Mouse (Mus musculus) layer of hippocampus, postnatal 10 days (tissue): ENCODE data around the gene Gm20547. TPM values are rescaled to one million over a fixed set of nuclear protein-coding genes. Genes with fewer than 3 reads are reported as not detected.

Experiments used
- DNase-seq, 2 experiments: peaks; one replicate each; pipeline ENCODE4 v3.0.0; 2021; ENCODE audit warnings: low spot score in 2 of 2
- total RNA-seq, 2 experiments: library from RNA; stranded (reverse); gene quantifications; 2 replicates each; pipeline ENCODE4 v1.2.3; 2021

Gm20547 gene
- total RNA-seq, 2 experiments from 2014 or later = 0.20 TPM; not detected in 1

- DNase-seq = no peak
These were observed 14.5 kb upstream of the Gm20547 start for GRCm38 (mm10) chr17:34896366-34896765.

DNA sequence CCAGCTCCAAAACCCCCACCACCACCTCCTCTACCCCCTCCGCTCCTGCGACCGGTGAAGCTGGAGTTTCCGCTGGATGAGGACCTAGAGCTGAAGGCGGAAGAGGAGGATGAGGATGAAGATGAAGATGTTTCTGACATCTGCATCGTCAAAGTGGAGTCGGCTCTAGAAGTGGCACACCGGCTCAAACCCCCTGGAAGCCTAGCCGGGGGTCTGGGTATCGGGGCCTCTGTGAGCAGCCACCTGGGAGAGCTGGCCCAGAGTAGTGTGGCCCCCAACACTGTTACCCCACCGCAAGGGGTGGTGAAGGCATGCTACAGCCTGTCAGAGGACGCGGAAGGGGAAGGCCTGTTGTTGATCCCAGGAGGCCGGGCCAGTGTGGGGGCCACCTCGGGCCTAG, 13.9 kb upstream of the Gm20547 start:
- no peak for DNase-seq

DNA sequence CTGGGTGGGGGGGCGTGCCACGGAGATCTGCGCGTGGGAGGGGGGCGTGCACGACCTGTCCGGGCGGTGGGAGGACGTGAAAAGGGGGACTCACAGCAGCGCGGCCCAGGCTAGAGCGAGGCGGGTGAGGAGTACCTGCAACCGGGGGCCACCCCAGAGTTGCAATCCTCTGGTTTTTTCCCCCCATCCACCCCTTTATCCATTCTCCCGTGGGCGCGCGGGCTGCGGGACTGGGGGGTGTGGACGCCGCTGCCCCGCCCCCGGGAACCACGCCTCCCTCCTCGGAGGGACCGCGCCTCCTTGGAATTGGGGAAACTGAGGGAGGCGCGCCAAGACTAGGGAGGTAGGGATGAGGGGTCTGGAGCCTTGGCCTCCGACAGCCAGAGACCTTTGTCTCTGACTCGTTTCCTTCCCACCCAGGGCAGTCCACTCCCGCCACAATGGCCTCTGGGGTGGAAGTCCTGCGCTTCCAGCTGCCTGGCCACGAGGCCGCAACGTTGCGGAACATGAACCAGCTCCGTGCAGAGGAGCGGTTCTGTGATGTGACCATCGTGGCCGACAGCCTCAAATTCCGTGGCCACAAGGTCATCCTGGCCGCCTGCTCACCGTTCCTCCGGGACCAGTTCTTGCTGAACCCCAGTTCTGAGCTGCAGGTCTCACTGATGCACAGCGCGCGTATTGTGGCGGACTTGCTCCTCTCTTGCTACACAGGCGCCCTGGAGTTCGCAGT, 13.1 kb upstream of the Gm20547 start:
- DNase-seq = peak; percentile 61 to 72

DNA sequence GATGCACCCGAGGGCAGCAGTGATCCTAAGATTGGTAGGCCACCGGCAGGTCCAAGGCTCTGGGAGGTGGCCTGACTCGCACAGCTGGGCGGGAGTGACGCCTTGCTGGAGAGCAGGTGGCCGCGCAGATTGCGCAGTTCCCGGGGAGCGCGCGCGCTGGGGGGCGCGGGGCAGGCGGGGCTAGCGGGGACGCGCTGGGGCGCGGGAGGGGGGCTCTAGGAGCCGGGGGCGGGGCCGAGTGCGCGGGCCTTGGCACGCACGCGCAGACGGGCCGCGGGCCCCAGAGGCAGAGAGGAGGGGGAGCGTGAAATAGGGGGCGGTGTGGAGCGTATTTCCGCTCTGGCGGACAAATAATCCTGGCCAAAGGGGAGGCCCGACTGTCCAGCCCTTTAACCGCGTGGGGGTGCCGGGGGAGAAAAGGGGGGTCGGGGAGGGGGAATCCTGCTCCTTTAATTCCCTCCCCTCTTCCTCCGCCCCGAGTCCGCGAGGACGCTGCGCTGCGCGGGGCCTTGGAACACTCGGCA, 12.3 kb upstream of the Gm20547 start:
- DNase-seq = peak; percentile 95 to 97

- no peak for DNase-seq
These were observed 11.4 kb upstream of the Gm20547 start for GRCm38 (mm10) chr17:34893072-34893824.

- no peak for DNase-seq
These were observed 9.5 kb upstream of the Gm20547 start for GRCm38 (mm10) chr17:34891377-34891776.

DNA sequence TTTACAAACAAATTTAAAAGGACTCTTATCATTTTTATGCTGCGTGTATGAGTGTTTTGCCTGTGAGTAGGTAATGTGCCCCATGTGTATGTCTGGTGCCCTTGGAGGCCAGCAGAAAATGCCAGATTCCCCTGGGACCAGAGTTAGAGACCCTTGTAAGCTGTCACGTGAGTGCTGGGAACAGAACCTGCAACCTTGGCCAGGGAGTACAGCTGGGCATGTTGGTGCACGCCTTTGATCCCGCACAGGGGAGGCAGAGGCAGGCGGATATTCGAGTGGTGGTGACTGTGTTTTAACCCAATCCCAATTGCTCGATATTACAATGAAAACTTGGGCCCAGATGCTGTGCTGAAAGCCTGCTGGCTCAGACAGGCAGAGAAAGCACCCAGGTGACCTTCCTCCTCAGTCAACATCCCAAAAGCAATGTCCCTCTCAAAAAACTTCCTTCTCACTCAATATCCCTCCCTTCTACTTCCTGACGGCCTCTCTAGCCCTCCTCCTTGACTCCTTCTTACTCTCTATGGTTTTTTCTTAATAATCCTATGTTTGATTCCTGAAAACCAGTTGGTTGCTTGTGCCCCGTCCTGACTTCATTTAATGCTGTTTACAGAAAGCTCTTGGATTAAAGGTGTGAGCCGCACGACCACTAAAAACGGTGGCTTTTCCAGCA, 8.4 kb upstream of the Gm20547 start:
- DNase-seq = no peak

DNA sequence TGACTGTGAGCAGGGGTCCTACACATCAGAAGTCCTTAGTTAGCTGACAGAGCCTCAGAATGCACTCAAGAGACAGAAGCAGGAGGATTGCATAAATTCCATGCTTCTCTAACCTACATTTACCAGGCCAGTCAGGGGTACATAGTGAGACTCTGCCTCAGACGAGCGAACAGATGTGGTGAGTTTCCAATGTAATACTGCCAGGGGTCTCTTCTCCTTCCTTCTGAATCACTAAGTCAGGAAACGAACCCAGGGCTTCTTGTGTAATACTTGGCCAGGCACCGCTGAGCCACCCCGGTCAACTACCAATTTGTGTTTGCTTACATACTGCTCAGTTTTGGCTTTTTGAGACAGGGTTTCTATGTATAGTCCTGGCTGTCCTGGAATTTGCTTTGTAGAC, 6.1 kb upstream of the Gm20547 start:
- DNase-seq = no peak

GRCm38 (mm10) chr17:34885615-34886014, 3.8 kb upstream of the Gm20547 start:
- no peak for DNase-seq

DNA sequence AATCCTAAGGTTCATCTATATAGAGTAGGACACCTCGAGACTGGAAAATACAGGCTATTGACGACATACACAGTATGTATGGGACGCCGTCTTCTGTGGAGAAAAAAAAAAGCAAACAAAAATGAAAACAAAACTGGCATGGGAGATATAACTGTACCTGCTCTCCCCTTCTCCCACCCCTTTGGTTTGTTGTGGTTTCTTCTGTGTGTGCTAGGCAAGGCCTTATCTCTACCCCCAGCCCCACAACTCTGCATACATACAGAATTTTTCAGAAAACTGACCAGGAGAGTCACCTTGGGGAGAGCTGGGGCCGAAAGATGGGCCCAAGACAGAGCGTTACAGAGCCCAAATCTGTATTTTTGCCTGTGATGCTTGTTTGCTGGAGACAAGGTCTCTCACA, 2.9 kb upstream of the Gm20547 start:
- no peak for DNase-seq

GRCm38 (mm10) chr17:34883332-34883731, 1.5 kb upstream of the Gm20547 start:
- DNase-seq = no peak

- DNase-seq = no peak
These were observed 676 bp downstream of the Gm20547 start for GRCm38 (mm10) chr17:34881166-34881565.

- no peak for DNase-seq
These were observed 2.4 kb downstream of the Gm20547 start, which contains the start of gene Zbtb12 for GRCm38 (mm10) chr17:34879336-34879879. Zbtb12 (plus strand) TSS chr17:34879483.

- DNase-seq = no peak
These were observed 7.5 kb downstream of the Gm20547 start for GRCm38 (mm10) chr17:34874321-34874720.

DNA sequence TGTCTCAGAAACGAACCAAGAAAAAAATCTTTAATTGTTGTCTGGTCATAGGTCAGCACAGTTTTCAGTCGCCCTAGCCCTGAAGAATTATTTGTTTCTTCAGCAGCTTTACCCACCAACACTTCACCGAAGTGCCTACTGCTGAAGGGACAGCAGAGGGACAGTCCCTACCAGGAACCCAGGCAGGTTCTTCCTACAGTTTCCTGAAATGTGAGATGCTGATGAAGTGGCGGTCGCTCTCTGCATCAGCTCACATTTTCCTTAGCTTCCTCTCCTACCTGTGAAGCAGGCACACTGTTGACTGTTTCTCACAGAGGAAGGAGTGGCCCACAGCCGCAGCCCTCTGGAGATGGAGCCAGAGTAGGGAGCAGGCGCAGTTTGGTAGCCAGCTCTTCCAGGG, 15.9 kb downstream of the Gm20547 start:
- no peak for DNase-seq

GRCm38 (mm10) chr17:34862416-34863081, 19.3 kb downstream of the Gm20547 start, which contains the start of gene Cfb:
Cfb (minus strand) TSS chr17:34862518.
- no peak for DNase-seq

- DNase-seq = no peak
These were observed 20.0 kb downstream of the Gm20547 start for GRCm38 (mm10) chr17:34861704-34862415.

DNA sequence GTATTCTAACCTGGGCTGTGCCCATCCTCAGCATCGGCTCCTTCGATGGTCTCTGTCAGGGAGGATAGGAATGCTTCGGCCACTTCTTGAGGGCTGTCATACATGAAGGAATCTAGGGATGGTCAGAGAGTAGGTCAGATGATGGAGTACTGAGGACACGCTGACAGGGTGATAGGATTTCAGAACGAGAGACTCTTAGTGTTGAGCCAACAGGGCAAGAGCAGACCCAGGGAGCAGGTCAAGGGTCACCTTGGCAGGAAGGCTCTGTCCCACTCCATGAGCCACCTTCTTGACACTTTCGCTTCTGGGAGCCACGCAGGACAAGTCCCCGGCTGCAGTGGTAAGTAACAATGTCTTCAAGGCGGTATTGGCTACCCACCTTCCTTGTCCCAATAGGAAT, 21.3 kb downstream of the Gm20547 start:
- DNase-seq = no peak

- DNase-seq = no peak
These were observed 23.2 kb downstream of the Gm20547 start for GRCm38 (mm10) chr17:34858670-34859069.

GRCm38 (mm10) chr17:34855825-34856224, 26.0 kb downstream of the Gm20547 start:
- DNase-seq = peak; percentile 45 to 64
